Mouse (Mus musculus): ENCODE data around the gene Clec16a. TPM values are rescaled to one million over a fixed set of nuclear protein-coding genes. Genes with fewer than 3 reads are reported as not detected.

Gene Clec16a
- total RNA-seq, 1 experiment from 2014 or later = 21.5 TPM

DNA sequence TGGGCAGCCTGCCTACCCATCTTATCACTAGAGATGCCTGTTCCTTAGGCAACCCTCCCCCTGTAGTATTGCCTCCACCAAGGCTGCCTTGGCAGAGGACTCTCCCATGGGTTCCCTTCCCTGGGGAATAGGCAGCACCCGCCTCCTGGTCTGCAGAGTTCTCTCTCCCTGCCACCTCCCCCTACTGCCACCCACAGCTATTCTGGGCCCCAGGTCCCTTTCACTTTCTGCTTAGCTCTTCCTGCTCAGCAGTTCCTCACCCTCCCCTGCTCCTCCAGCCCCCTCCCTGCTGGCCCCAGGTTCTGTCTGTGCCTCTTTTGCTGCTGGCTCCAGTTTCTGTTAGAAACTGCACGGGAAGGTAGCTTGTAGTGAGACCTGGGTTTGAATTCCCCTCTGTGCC is 224.5 kb downstream of the Clec16a start:
- peak; percentile 54 for ATAC-seq (ENCODE audit: extremely low read depth, insufficient number of reproducible peaks, low FRiP score, poor library complexity, severe bottlenecking)

DNA sequence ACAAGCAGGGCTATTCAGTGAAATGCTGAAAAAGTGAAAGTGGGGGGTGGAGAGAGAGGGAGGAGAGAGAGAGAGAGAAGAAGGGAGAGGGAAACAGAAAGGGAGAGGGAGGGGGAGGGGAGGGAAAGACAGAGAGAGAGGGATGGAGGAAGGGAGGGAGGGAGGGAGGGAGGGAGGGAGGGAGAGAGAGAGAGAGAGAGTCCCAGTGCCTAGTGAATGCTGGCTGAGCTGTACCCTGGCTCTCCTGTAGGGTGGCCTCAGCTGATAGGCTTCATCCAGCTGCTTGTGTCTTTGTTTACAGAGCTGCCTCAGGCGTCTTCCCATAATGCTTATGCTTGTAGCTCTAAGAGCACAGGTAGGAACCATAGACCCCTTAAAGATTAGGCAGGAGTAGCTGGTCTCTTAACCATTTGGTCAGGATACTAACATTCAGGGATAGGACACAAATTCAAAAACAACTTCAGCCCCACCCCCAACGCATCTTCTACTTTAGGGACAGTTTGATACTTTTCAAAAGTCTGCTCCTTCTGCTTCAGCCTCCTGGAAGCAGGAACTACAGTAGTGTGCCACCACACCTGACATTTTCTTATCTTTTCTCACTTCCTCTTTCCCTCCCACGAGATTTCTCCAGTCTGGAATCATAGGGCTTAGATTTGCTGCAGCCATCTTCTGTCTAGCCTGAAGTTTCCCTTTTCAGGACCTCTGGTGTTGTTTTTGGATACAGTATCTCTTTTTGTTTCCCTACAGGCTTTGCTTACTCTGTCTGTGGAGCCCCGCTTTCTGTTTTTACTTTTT is 225.6 kb downstream of the Clec16a start:
- ATAC-seq (ENCODE audit: extremely low read depth, insufficient number of reproducible peaks, low FRiP score, poor library complexity, severe bottlenecking) = no peak

GRCm38 (mm10) chr16:10771769-10772510 is 226.8 kb downstream of the Clec16a start:
- ATAC-seq (ENCODE audit: extremely low read depth, insufficient number of reproducible peaks, low FRiP score, poor library complexity, severe bottlenecking) = peak; percentile 44; the same call in 1 of the 2 replicates

GRCm38 (mm10) chr16:10773543-10773942 is 228.4 kb downstream of the Clec16a start:
- no peak for ATAC-seq (ENCODE audit: extremely low read depth, insufficient number of reproducible peaks, low FRiP score, poor library complexity, severe bottlenecking)

GRCm38 (mm10) chr16:10774726-10775125 is 229.6 kb downstream of the Clec16a start:
- no peak for ATAC-seq (ENCODE audit: extremely low read depth, insufficient number of reproducible peaks, low FRiP score, poor library complexity, severe bottlenecking)

GRCm38 (mm10) chr16:10776322-10776721 is 231.2 kb downstream of the Clec16a start:
- ATAC-seq (ENCODE audit: extremely low read depth, insufficient number of reproducible peaks, low FRiP score, poor library complexity, severe bottlenecking) = no peak

DNA sequence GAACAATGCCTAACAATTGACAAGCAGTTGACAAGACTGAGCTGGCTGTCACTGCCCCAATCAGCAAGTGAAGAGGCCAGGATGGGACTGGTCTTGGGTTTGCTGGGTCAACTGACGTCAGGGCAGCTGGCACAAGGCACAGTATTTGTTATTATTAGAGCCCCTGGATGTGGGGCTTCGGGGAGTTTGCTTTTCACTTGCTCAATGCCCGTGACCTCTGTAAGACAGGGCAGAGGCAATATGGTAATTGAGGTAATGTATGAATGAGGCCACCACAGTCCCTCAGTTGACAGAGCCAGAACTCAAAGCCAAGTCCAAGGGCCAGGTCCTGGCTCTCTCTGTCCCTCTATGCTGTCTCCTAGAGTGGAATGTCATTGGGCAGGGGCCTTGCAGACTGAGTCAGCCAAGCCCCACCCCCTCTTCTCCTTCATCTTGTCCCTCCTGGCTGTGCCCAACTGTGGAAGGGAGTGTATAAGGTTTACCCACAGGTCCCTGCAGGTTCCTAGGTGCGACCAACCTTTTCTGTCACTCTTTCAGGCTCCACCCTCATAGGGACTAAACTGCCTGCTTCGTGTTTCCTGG is 232.5 kb downstream of the Clec16a start:
- no peak for ATAC-seq (ENCODE audit: extremely low read depth, insufficient number of reproducible peaks, low FRiP score, poor library complexity, severe bottlenecking)

DNA sequence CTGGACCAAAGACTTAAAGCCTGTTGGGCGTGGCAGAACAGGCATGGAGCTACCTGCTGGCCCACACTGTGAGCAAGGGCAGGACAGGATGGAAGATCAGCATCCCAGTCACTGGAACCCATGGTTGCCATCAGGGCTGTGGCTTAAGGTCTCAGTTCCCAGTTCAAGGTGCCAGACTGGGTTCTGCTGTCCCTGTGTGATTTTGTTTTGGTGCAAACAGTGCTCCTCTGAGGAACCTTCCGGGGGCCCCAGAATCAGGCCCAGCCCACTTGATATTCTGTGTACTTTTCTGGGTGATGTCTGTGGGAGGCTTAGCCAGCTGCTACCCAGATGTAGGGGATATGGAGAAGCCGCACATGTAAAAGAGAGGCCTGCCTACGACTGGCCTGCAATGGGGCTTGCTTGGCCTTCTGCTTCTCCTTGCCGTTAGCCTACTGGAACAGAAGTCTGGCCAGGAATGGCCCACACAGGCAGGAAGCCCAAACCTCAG is 235.5 kb downstream of the Clec16a start:
- ATAC-seq (ENCODE audit: extremely low read depth, insufficient number of reproducible peaks, low FRiP score, poor library complexity, severe bottlenecking) = no peak

DNA sequence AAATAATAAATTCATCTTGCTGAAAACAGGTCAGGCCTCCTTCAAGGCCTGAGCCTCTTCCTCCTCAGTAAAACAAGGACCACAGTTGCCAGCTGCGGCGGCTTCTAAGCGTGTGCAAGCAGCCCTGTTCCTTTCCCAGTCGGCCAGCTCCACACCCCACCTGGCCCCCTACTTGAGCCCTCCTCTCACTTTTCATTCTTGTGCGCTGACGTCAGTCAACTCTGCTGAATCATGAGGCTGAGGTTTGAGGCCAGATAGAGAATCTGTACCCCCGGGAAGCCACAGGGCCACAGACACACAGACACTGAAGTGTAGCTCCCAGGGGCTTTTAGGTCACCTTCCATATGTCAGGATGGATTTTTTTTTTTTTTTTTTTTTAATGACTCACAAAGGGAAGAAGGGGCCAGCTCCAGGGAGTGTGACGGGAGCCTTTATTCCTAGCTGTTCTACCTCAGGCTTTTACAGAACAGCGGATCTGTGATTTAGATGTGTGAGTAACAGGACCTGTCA is 236.8 kb downstream of the Clec16a start:
- ATAC-seq (ENCODE audit: extremely low read depth, insufficient number of reproducible peaks, low FRiP score, poor library complexity, severe bottlenecking) = no peak

GRCm38 (mm10) chr16:10782377-10783151 is 237.4 kb downstream of the Clec16a start:
- ATAC-seq (ENCODE audit: extremely low read depth, insufficient number of reproducible peaks, low FRiP score, poor library complexity, severe bottlenecking) = no peak

- no peak for ATAC-seq (ENCODE audit: extremely low read depth, insufficient number of reproducible peaks, low FRiP score, poor library complexity, severe bottlenecking)
These were observed 238.0 kb downstream of the Clec16a start for GRCm38 (mm10) chr16:10783152-10783434.

- no peak for ATAC-seq (ENCODE audit: extremely low read depth, insufficient number of reproducible peaks, low FRiP score, poor library complexity, severe bottlenecking)
These were observed 238.3 kb downstream of the Clec16a start for GRCm38 (mm10) chr16:10783451-10783850.

- no peak for ATAC-seq (ENCODE audit: extremely low read depth, insufficient number of reproducible peaks, low FRiP score, poor library complexity, severe bottlenecking)
These were observed 239.0 kb downstream of the Clec16a start for GRCm38 (mm10) chr16:10783883-10784792.

- ATAC-seq (ENCODE audit: extremely low read depth, insufficient number of reproducible peaks, low FRiP score, poor library complexity, severe bottlenecking) = peak; percentile 47
These were observed 239.7 kb downstream of the Clec16a start for GRCm38 (mm10) chr16:10784793-10785370.

GRCm38 (mm10) chr16:10785371-10786231 is 240.5 kb downstream of the Clec16a start, which contains the start of gene Socs1:
TSS of gene Socs1 (minus strand) at chr16:10785536.
- ATAC-seq (ENCODE audit: extremely low read depth, insufficient number of reproducible peaks, low FRiP score, poor library complexity, severe bottlenecking) = peak; percentile 58

- ATAC-seq (ENCODE audit: extremely low read depth, insufficient number of reproducible peaks, low FRiP score, poor library complexity, severe bottlenecking) = peak; percentile 76
These were observed 241.1 kb downstream of the Clec16a start for GRCm38 (mm10) chr16:10786288-10786687.

All from neutrophil, adult 5-6 weeks (primary cell).